Mouse (Mus musculus): Measurements from ENCODE around the gene Tbc1d30.

The Tbc1d30 gene

GRCm38 (mm10) chr10:121225636-121226035, 125.4 kb downstream of the Tbc1d30 start:
- no peak for DNase-seq (ENCODE audit: low spot score)

GRCm38 (mm10) chr10:121222881-121223280, 128.2 kb downstream of the Tbc1d30 start:
- no peak for DNase-seq (ENCODE audit: low spot score)

GRCm38 (mm10) chr10:121218616-121219015, 132.5 kb downstream of the Tbc1d30 start:
- no peak for DNase-seq (ENCODE audit: low spot score)

GRCm38 (mm10) chr10:121216804-121217203, 134.3 kb downstream of the Tbc1d30 start:
- no peak for DNase-seq (ENCODE audit: low spot score)

All from c-Kit-positive CD71-positive TER-119-positive erythroid progenitor cells, embryonic 14.5 days (primary cell).